Mouse (Mus musculus): ENCODE measurements around the gene Uqcrq. TPM values are rescaled to one million over a fixed set of nuclear protein-coding genes. Genes with fewer than 3 reads are reported as not detected.

Uqcrq gene
- polyA plus RNA-seq (2011; ENCODE audit: insufficient read depth, insufficient read length, low replicate concordance, missing spikeins): 161 and 271 TPM in 2 replicates

- peak within 1 kb of the TSS; percentile 85 for H3K27ac ChIP-seq (ENCODE audit: control insufficient read depth, insufficient read depth, low read depth, low read length, poor library complexity)
- TF ChIP-seq POLR2A (IDR thresholded peaks at IDR 0.05; ENCODE audit: borderline replicate concordance, control insufficient read depth, low read depth, low read length) (peak; percentile 76; the same call in 1 of the 2 replicates), CTCF (IDR thresholded peaks at IDR 0.05; ENCODE audit: control insufficient read depth, insufficient read depth, low read length) (no peak)
- H3K4me1 ChIP-seq (ENCODE audit: control insufficient read depth, insufficient read depth, low read length): peaks cover 4% of the 10 kb centered on the region
- peak within 1 kb of the TSS; percentile 98 for H3K4me3 ChIP-seq (replicated peaks; ENCODE audit: control insufficient read depth, low read depth, low read length)
- WGBS: under 1% methylated on average over 44 of the region's 44 CpGs
Measured at GRCm38 (mm10) chr11:53430670-53431346, at the start of gene Uqcrq, which contains the start of gene Gdf9. Uqcrq (minus strand) TSS chr11:53430831. Gdf9 (plus strand) TSS chr11:53431023.

DNA sequence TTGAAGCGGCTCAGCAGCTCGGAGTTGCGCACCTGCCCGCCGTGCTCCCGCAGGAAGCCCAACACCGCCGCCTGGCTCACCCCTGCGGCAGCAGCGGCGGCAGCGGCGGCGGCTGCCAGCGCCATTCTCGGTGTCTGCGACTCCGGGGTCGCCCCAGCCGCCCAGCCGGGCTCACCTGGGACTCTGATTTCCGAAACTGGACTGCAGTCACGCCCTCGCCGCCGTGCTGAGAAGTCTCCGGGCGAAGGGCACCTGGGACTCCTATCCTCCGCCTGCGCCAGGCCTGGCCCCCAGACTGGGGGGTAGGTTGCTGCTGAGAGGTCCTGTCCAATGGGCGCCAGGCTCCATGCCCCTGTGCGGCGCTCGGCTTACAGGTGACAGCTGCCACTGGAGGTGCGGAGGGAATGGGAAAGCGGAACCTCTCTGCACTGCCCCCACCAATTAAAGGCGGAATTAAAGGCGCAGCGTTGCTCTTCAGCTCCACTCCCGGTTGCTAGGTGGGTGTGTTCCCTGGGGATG lies 49.2 kb upstream of the Uqcrq start, which contains the start of the genes Gm9945 and Sowaha:
Gene Gm9945, plus strand, starts transcription at position 384 of the 519 bp plus-strand sequence.
Gene Sowaha, minus strand, starts transcription at position 492 of the 519 bp plus-strand sequence.
- Histone ChIP-seq H3K4me1 (ENCODE audit: control insufficient read depth, insufficient read depth, low read length) (peaks cover 2% of the 10 kb centered on the region), H3K27ac (ENCODE audit: control insufficient read depth, insufficient read depth, low read depth, low read length, poor library complexity) (peak within 1 kb of the TSS; percentile 87), H3K4me3 (replicated peaks; ENCODE audit: control insufficient read depth, low read depth, low read length) (peak within 1 kb of the TSS; percentile 84)
- no peak for TF ChIP-seq CTCF (IDR thresholded peaks at IDR 0.05; ENCODE audit: control insufficient read depth, insufficient read depth, low read length)
- peak; percentile 75 for TF ChIP-seq POLR2A (IDR thresholded peaks at IDR 0.05; ENCODE audit: borderline replicate concordance, control insufficient read depth, low read depth, low read length)
- WGBS: 2% methylated on average over 40 of the region's 40 CpGs

DNA sequence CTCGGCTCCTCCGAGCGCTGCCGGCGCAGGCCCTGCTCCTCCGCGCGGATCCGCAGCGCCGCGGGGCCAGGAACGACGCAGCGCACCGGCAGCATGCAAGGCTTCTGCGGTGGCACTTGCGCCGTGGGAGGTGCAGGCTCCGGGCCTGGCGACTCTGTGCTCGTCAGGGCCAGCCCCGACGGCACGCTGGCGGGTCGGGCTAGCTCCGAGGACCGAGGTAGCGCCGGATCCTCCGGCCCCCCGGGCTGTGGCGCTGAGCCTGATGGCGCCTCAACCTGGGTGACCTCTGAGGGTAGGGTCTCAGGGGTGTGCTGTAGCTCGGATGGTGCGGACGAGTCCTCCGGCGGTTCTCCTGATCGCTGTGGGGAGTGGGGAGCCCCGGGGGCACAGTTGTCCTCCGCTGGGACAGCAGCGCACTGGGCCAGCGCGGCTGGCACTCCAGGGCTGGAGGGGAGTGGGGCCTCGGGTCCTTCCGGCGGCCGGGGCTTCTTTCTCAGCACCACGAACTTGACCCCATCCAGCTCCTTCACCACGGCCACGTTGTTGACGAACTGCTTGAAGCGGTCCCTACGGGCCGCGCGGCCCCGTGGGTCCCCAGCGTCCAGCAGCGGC lies 48.6 kb upstream of the Uqcrq start:
- peaks cover 2% of the 10 kb centered on the region for H3K4me1 ChIP-seq (ENCODE audit: control insufficient read depth, insufficient read depth, low read length)
- TF ChIP-seq POLR2A (IDR thresholded peaks at IDR 0.05; ENCODE audit: borderline replicate concordance, control insufficient read depth, low read depth, low read length): no peak
- no peak for TF ChIP-seq CTCF (IDR thresholded peaks at IDR 0.05; ENCODE audit: control insufficient read depth, insufficient read depth, low read length)
- H3K27ac ChIP-seq (ENCODE audit: control insufficient read depth, insufficient read depth, low read depth, low read length, poor library complexity): peak overlapping the region; percentile 87
- H3K4me3 ChIP-seq (replicated peaks; ENCODE audit: control insufficient read depth, low read depth, low read length): peak overlapping the region; percentile 84
- WGBS: 3% methylated on average over 62 of the region's 62 CpGs

DNA sequence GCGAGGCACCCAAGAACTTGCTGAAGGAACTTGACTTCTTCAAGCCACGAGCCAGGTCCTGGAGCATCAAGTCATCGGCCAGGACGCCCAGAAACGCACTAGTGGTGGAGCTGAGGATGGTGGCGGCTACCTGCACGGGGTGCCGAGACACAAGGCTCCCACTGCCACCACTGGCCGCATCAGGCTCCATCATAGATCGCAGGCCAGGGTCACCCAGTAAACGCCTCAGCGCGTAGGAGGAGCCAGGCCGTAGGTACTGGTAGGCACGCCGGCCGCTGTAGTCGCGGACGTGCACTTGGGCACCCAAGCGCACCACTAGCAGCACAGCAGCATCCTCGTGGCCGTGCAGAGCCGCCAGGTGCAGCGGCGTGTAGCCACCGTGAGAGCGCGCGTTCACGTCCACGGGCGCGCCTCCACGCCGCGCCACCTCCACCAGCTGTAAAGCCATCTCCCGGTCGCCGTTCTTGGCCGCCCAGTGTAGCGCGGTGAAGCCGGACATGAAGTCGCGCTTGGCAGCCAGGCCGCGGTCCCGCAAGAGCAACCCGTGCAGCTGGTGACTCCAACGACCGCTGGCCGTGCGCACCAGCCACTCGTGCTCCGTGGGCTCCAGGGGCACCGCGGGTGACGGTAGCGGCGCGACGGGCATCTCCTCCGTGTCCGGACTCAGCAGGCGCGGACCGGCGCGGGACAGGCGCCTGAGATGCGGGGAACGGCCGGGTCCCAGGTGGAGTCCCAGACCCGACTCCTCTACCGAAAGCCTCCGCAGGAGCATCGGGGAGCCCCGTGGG lies 47.9 kb upstream of the Uqcrq start:
- TF ChIP-seq POLR2A (IDR thresholded peaks at IDR 0.05; ENCODE audit: borderline replicate concordance, control insufficient read depth, low read depth, low read length) (peak; percentile 25; the same call in 1 of the 2 replicates), CTCF (IDR thresholded peaks at IDR 0.05; ENCODE audit: control insufficient read depth, insufficient read depth, low read length) (no peak)
- H3K27ac ChIP-seq (ENCODE audit: control insufficient read depth, insufficient read depth, low read depth, low read length, poor library complexity): peak overlapping the region; percentile 87; the same call in 1 of the 2 replicates
- H3K4me3 ChIP-seq (replicated peaks; ENCODE audit: control insufficient read depth, low read depth, low read length): peak overlapping the region; percentile 84
- WGBS: 10% methylated on average over 79 of the region's 79 CpGs
- peaks cover 2% of the 10 kb centered on the region for H3K4me1 ChIP-seq (ENCODE audit: control insufficient read depth, insufficient read depth, low read length)

DNA sequence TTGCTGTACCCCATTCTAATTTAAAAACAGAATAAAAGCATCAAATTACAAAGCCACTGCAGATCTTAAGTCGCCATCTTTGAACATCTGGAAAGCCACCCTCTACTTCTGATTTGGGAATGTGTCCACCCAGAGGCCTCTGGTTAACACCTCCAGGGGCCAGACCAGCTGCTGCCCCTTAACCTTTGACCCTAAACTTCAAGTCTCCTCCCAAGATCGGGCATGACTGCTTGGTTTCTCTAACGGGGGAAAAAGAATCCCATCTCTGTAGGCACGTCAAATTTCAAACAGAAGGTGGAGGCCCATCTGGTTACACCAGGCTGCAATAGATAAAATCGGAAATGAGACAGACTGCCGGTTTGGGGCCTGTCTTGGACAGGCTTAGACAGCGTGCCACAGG lies 47.2 kb upstream of the Uqcrq start:
- peaks cover 2% of the 10 kb centered on the region for H3K4me1 ChIP-seq (ENCODE audit: control insufficient read depth, insufficient read depth, low read length)
- 71% methylated on average over 7 of the region's 7 CpGs for WGBS
- H3K27ac ChIP-seq (ENCODE audit: control insufficient read depth, insufficient read depth, low read depth, low read length, poor library complexity): no peak overlapping the region
- TF ChIP-seq CTCF (IDR thresholded peaks at IDR 0.05; ENCODE audit: control insufficient read depth, insufficient read depth, low read length) (no peak), POLR2A (IDR thresholded peaks at IDR 0.05; ENCODE audit: borderline replicate concordance, control insufficient read depth, low read depth, low read length) (no peak)
- peak overlapping the region; percentile 84 for H3K4me3 ChIP-seq (replicated peaks; ENCODE audit: control insufficient read depth, low read depth, low read length)

GRCm38 (mm10) chr11:53475620-53476019 lies 45.0 kb upstream of the Uqcrq start:
- Histone ChIP-seq H3K27ac (ENCODE audit: control insufficient read depth, insufficient read depth, low read depth, low read length, poor library complexity) (no peak overlapping the region), H3K4me1 (ENCODE audit: control insufficient read depth, insufficient read depth, low read length) (peaks cover 2% of the 10 kb centered on the region), H3K4me3 (replicated peaks; ENCODE audit: control insufficient read depth, low read depth, low read length) (no peak overlapping the region)
- TF ChIP-seq CTCF (IDR thresholded peaks at IDR 0.05; ENCODE audit: control insufficient read depth, insufficient read depth, low read length): no peak
- no peak for TF ChIP-seq POLR2A (IDR thresholded peaks at IDR 0.05; ENCODE audit: borderline replicate concordance, control insufficient read depth, low read depth, low read length)
- 51% methylated on average over 8 of the region's 8 CpGs for WGBS

GRCm38 (mm10) chr11:53472709-53473108 lies 42.1 kb upstream of the Uqcrq start:
- no peak overlapping the region for H3K4me3 ChIP-seq (replicated peaks; ENCODE audit: control insufficient read depth, low read depth, low read length)
- no peak for TF ChIP-seq CTCF (IDR thresholded peaks at IDR 0.05; ENCODE audit: control insufficient read depth, insufficient read depth, low read length)
- TF ChIP-seq POLR2A (IDR thresholded peaks at IDR 0.05; ENCODE audit: borderline replicate concordance, control insufficient read depth, low read depth, low read length): no peak
- H3K4me1 ChIP-seq (ENCODE audit: control insufficient read depth, insufficient read depth, low read length): no peaks in the 10 kb centered on the region
- WGBS: 84% methylated on average over 3 of the region's 3 CpGs
- H3K27ac ChIP-seq (ENCODE audit: control insufficient read depth, insufficient read depth, low read depth, low read length, poor library complexity): no peak overlapping the region
